12 mouse cellular contexts compared by ENCODE assay signal in the genomic region with DNA sequence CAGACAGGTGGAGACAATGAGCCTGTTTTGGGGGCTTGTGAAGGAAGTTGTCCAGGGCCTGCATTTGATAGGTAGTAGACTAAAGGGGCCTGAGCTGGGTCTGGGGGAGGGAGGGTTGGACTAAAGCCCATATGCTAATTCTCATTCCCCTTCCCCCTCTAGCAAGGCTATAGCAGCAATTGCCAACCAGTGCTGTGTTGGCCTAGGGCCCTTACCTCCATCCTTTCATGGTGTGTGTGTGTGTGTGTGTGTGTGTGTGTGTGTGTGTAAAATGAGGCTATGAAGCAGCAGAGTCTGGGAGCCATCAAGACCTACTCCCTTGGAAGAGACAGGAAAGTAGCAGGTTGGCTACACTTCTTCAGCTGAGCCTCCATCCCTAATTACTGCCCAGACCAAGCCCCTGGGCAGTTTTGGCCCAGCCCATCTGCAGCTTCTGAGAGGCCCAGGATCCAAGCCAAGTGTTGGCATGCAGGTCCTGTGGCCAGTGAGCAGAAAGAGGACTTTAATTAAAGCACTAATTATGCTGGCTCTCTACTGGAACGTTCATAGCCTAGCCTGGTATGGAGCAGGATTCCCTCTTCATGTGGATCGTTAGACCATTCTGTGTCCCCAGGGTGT.
DNase-seq lines count a peak whose midpoint lies in the region; ATAC-seq lines count a peak whose summit lies in the region.
"Had no signal": no experiment of that assay in that cellular context is flagged by ENCODE, and none has a peak within 500 bp of the region (broad histone marks: within the 10 kb centered on the region; RNA-seq: fewer than 3 reads in every experiment).

No protein-coding gene starts in this region.

- no peak for ATAC-seq in frontal cortex, adult (ENCODE audit: low TSS enrichment)
- peak; percentile 95 for ATAC-seq in forebrain, embryonic 14.5 days
- ATAC-seq: CD4-positive, CD25-positive, alpha-beta regulatory T cell, adult 4 months had no signal

- H3K36me3 ChIP-seq in forebrain, embryonic 14.5 days (ENCODE audit: control insufficient read depth, insufficient read depth, low read length), result no peaks in the 10 kb centered on the region
- H3K36me3 ChIP-seq in embryonic facial prominence, embryonic 10.5 days (replicated peaks), result no peaks in the 10 kb centered on the region

- DNase-seq in frontal cortex, postnatal 10 days (ENCODE audit: low spot score in 2 of 2), result peak; percentile 37 to 39
- peak; percentile 92 for DNase-seq in forebrain, embryonic 14.5 days (ENCODE audit: low spot score)
- DNase-seq in layer of hippocampus, adult 8-10 months (ENCODE audit: low spot score in 2 of 2), result peak; percentile 35 to 62
- peak; percentile 32 for DNase-seq in retina, postnatal 1 day
- no peak for DNase-seq in embryonic facial prominence, embryonic 10.5 days (ENCODE audit: low spot score)
- no peak for DNase-seq in kidney, postnatal 10 days
- DNase-seq: adrenal gland, adult 8-10 months; gastrocnemius, postnatal 36 days; kidney, adult 8-10 months had no signal

- H3K27ac ChIP-seq in forebrain, embryonic 14.5 days (ENCODE audit: low read depth, low read length), result no peak overlapping the region; the same call in 1 of the 2 replicates
- H3K27ac ChIP-seq in embryonic facial prominence, embryonic 10.5 days (replicated peaks), result no peak overlapping the region
- H3K27ac ChIP-seq: liver, embryonic 14.5 days had no signal

- H3K27me3 ChIP-seq in forebrain, embryonic 14.5 days (replicated peaks; ENCODE audit: control insufficient read depth, insufficient read depth, low read length), result no peaks in the 10 kb centered on the region
- H3K27me3 ChIP-seq in embryonic facial prominence, embryonic 10.5 days (replicated peaks; ENCODE audit: low read depth, poor library complexity, severe bottlenecking), result no peaks in the 10 kb centered on the region

- H3K9me3 ChIP-seq in forebrain, embryonic 14.5 days (replicated peaks; ENCODE audit: control insufficient read depth, low read length), result no peaks in the 10 kb centered on the region
- H3K9me3 ChIP-seq in embryonic facial prominence, embryonic 10.5 days, result no peaks in the 10 kb centered on the region

- no peak overlapping the region for H3K4me3 ChIP-seq in forebrain, embryonic 14.5 days (ENCODE audit: low read depth, low read length)
- no peak overlapping the region for H3K4me3 ChIP-seq in embryonic facial prominence, embryonic 10.5 days

- 22% methylated on average over 2 of the region's 2 CpGs for WGBS in forebrain, embryonic 14.5 days
- WGBS in embryonic facial prominence, embryonic 10.5 days, result 83% methylated on average over 2 of the region's 2 CpGs

- no peak overlapping the region for H3K9ac ChIP-seq in forebrain, embryonic 14.5 days (ENCODE audit: low read length)
- H3K9ac ChIP-seq: liver, embryonic 14.5 days had no signal

- no peak overlapping the region for H3K4me2 ChIP-seq in forebrain, embryonic 14.5 days (ENCODE audit: low read length)

- H3K4me1 ChIP-seq in forebrain, embryonic 14.5 days (ENCODE audit: control insufficient read depth, insufficient read depth, low read length), result peaks cover 3% of the 10 kb centered on the region; the same call in 1 of the 2 replicates
- H3K4me1 ChIP-seq in embryonic facial prominence, embryonic 10.5 days, result no peaks in the 10 kb centered on the region

Comparison
In these comparisons a context has a peak if more than half of its experiments do, and no peak if none do; other contexts are left out.
1. DNase-seq: peak in frontal cortex, postnatal 10 days (2 of 2), forebrain, embryonic 14.5 days (single experiment), layer of hippocampus, adult 8-10 months (2 of 2) and retina, postnatal 1 day (single experiment); none in embryonic facial prominence, embryonic 10.5 days (single experiment) and kidney, postnatal 10 days (single experiment).